Mouse (Mus musculus) mature B cell (primary cell): Measurements from ENCODE around the gene Fam71e2.

ENCODE experiments used
- in situ Hi-C: fragments of 300-500 bp; cut with MboI; formaldehyde crosslinking; loops from 2 replicates; pipeline ENCODE4 v1.14.3; 2019

The Fam71e2 gene

GRCm38 (mm10) chr7:4779921-4780320 lies 8.8 kb upstream of the Fam71e2 start:
- in situ Hi-C loops = no loop called here

- in situ Hi-C loops = no loop called here
These were observed 6.9 kb upstream of the Fam71e2 start for GRCm38 (mm10) chr7:4777851-4778637.

- in situ Hi-C loops = no loop called here
These were observed 6.0 kb upstream of the Fam71e2 start for GRCm38 (mm10) chr7:4776861-4777830.

GRCm38 (mm10) chr7:4776131-4776530 lies 5.0 kb upstream of the Fam71e2 start:
- in situ Hi-C loops = no loop called here

- in situ Hi-C loops = no loop called here
These were observed 6.0 kb downstream of the Fam71e2 start for GRCm38 (mm10) chr7:4764946-4765710.

- in situ Hi-C loops = no loop called here
These were observed 11.4 kb downstream of the Fam71e2 start for GRCm38 (mm10) chr7:4759670-4760069.

GRCm38 (mm10) chr7:4752821-4753570 lies 18.1 kb downstream of the Fam71e2 start, which contains the start of gene Cox6b2:
TSS of gene Cox6b2 (minus strand) at chr7:4753094.
- in situ Hi-C loops = no loop called here

- in situ Hi-C loops = no loop called here
These were observed 18.9 kb downstream of the Fam71e2 start for GRCm38 (mm10) chr7:4751971-4752820.

- in situ Hi-C loops = no loop called here
These were observed 21.9 kb downstream of the Fam71e2 start for GRCm38 (mm10) chr7:4749169-4749568.

GRCm38 (mm10) chr7:4748321-4748720 lies 22.8 kb downstream of the Fam71e2 start:
- in situ Hi-C loops = no loop called here

GRCm38 (mm10) chr7:4747156-4747899 lies 23.8 kb downstream of the Fam71e2 start:
- in situ Hi-C loops = no loop called here

- in situ Hi-C loops = no loop called here
These were observed 24.6 kb downstream of the Fam71e2 start for GRCm38 (mm10) chr7:4746326-4746980.

GRCm38 (mm10) chr7:4744886-4745285 lies 26.2 kb downstream of the Fam71e2 start:
- in situ Hi-C loops = no loop called here

GRCm38 (mm10) chr7:4743354-4743753 lies 27.7 kb downstream of the Fam71e2 start:
- in situ Hi-C loops = no loop called here

GRCm38 (mm10) chr7:4742482-4742819 lies 28.7 kb downstream of the Fam71e2 start:
- in situ Hi-C loops = no loop called here

- in situ Hi-C loops = no loop called here
These were observed 29.2 kb downstream of the Fam71e2 start for GRCm38 (mm10) chr7:4741672-4742481.

- in situ Hi-C loops = no loop called here
These were observed 30.0 kb downstream of the Fam71e2 start for GRCm38 (mm10) chr7:4741151-4741550.

GRCm38 (mm10) chr7:4740309-4740727 lies 30.8 kb downstream of the Fam71e2 start:
- in situ Hi-C loops = no loop called here
